8 mouse cellular contexts compared by ENCODE assay signal in the genomic region with DNA sequence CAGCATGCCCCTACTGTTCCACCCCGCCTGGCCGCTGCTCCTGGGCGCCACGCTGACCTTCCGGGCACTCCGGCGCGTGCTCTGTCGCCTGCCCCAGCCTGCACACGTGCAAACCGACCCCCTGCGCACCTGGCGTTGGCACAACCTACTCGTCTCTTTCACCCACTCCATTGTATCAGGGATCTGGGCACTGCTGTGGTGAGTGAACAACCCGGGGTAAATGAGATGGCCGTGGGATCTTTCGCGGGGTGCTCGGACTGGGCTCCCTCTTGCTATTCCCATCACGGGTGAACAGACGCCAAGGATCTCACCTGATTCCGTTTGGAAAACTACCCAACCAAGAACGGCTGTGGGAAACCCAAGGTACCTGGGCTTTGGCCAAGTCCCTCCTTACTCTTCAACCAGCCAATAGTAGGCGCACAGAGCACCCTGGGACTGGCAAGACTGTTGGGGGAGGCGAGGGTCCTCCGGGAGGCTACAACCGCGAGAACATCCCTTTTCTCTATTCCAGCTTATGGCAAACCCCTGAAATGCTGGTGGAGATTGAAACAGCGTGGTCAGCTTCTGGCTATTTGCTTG. TPM values are rescaled to one million over a fixed set of nuclear protein-coding genes. Genes with fewer than 3 reads are reported as not detected.
DNase-seq lines count a peak whose midpoint lies in the region; ATAC-seq lines count a peak whose summit lies in the region.

No protein-coding gene starts in this region.

- H3K9ac ChIP-seq in hindbrain, embryonic 15.5 days = peak overlapping the region; percentile 56
- H3K9ac ChIP-seq in limb, embryonic 12.5 days (replicated peaks) = peak overlapping the region; percentile 79
- peak overlapping the region; percentile 75 for H3K9ac ChIP-seq in midbrain, embryonic 13.5 days (replicated peaks)

- peak overlapping the region; percentile 61 for H3K4me3 ChIP-seq in forebrain, embryonic 10.5 days
- peak overlapping the region; percentile 78 for H3K4me3 ChIP-seq in hindbrain, embryonic 15.5 days
- peak overlapping the region; percentile 60 for H3K4me3 ChIP-seq in limb, embryonic 12.5 days (replicated peaks)
- peak overlapping the region; percentile 62 for H3K4me3 ChIP-seq in midbrain, embryonic 13.5 days (replicated peaks)

- ATAC-seq in hindbrain, embryonic 15.5 days (ENCODE audit: low FRiP score, low read depth) = 0 out of 2 replicates have a peak, but pooled peaks have one; percentile 1
- ATAC-seq in limb, embryonic 12.5 days (ENCODE audit: insufficient number of reproducible peaks, insufficient read depth, low FRiP score, low TSS enrichment, low read depth) = no peak
- no peak for ATAC-seq in midbrain, embryonic 13.5 days

- H3K4me2 ChIP-seq in hindbrain, embryonic 15.5 days = peak overlapping the region; percentile 87
- H3K4me2 ChIP-seq in limb, embryonic 12.5 days = peak overlapping the region; percentile 98
- H3K4me2 ChIP-seq in midbrain, embryonic 13.5 days (replicated peaks) = peak overlapping the region; percentile 82

- peaks cover 77% of the 10 kb centered on the region for H3K4me1 ChIP-seq in forebrain, embryonic 10.5 days
- H3K4me1 ChIP-seq in hindbrain, embryonic 15.5 days (replicated peaks) = peaks cover 67% of the 10 kb centered on the region
- peaks cover 49% of the 10 kb centered on the region for H3K4me1 ChIP-seq in limb, embryonic 12.5 days (replicated peaks)
- H3K4me1 ChIP-seq in midbrain, embryonic 13.5 days (replicated peaks) = peaks cover 65% of the 10 kb centered on the region

- H3K27me3 ChIP-seq in forebrain, embryonic 10.5 days (ENCODE audit: poor library complexity, severe bottlenecking) = no peaks in the 10 kb centered on the region
- H3K27me3 ChIP-seq in hindbrain, embryonic 15.5 days = no peaks in the 10 kb centered on the region
- H3K27me3 ChIP-seq in limb, embryonic 12.5 days = no peaks in the 10 kb centered on the region
- peaks cover 6% of the 10 kb centered on the region for H3K27me3 ChIP-seq in midbrain, embryonic 13.5 days

- H3K27ac ChIP-seq in forebrain, embryonic 10.5 days = peak overlapping the region; percentile 93
- H3K27ac ChIP-seq in hindbrain, embryonic 15.5 days (replicated peaks) = peak overlapping the region; percentile 89
- peak overlapping the region; percentile 97 for H3K27ac ChIP-seq in limb, embryonic 12.5 days
- peak overlapping the region; percentile 84 for H3K27ac ChIP-seq in midbrain, embryonic 13.5 days

- peaks cover 38% of the 10 kb centered on the region for H3K36me3 ChIP-seq in forebrain, embryonic 10.5 days (replicated peaks)
- peaks cover 28% of the 10 kb centered on the region for H3K36me3 ChIP-seq in hindbrain, embryonic 15.5 days
- H3K36me3 ChIP-seq in limb, embryonic 12.5 days = peaks cover 30% of the 10 kb centered on the region
- H3K36me3 ChIP-seq in midbrain, embryonic 13.5 days = peaks cover 27% of the 10 kb centered on the region

- peak; percentile 57 for DNase-seq in gastrocnemius, postnatal 10 days
- no peak for DNase-seq in gastrocnemius, postnatal 25 days
- peak; percentile 83 for DNase-seq in adrenal gland, adult 2 months
- peak; percentile 62 for DNase-seq in forebrain, embryonic 10.5 days (ENCODE audit: extremely low spot score, low spot score)
- DNase-seq in thymus, postnatal 14 days = peak; percentile 50

- under 1% methylated on average over 29 of the region's 29 CpGs for WGBS in forebrain, embryonic 10.5 days
- 3% methylated on average over 29 of the region's 29 CpGs for WGBS in hindbrain, embryonic 15.5 days
- under 1% methylated on average over 29 of the region's 29 CpGs for WGBS in limb, embryonic 12.5 days
- WGBS in midbrain, embryonic 13.5 days = 1% methylated on average over 29 of the region's 29 CpGs

- no peaks in the 10 kb centered on the region for H3K9me3 ChIP-seq in forebrain, embryonic 10.5 days
- H3K9me3 ChIP-seq in hindbrain, embryonic 15.5 days = no peaks in the 10 kb centered on the region
- H3K9me3 ChIP-seq in limb, embryonic 12.5 days = no peaks in the 10 kb centered on the region
- H3K9me3 ChIP-seq in midbrain, embryonic 13.5 days = no peaks in the 10 kb centered on the region

RNA-seq across cellular contexts. Expression of a gene that starts 2.4 kb away (rescaled TPM):
- total RNA-seq in gastrocnemius, postnatal 10 days (2021) = 10 to 100 TPM in 1 of 2 experiments, 1 to 10 TPM in 1; 7.4 to 11.9 TPM
- 1 to 10 TPM; 1.9 to 2.4 TPM for total RNA-seq in gastrocnemius, postnatal 25 days (2021)
- total RNA-seq in adrenal gland, adult 2 months (2021) = 10 to 100 TPM; 40.4 to 61.5 TPM
- 319 and 423 TPM in 2 replicates for polyA plus RNA-seq in adrenal gland, adult 2 months (2012; rRNA removed)
- polyA plus RNA-seq in forebrain, embryonic 10.5 days (2016; fragmentation: Nextera tagmentation; extraction: Ambion mirVana) = 10.0 and 11.3 TPM in 2 replicates
- 12.8 and 13.2 TPM in 2 replicates for polyA plus RNA-seq in hindbrain, embryonic 15.5 days (2015; fragmentation: Nextera tagmentation; extraction: Ambion mirVana)
- polyA plus RNA-seq in limb, embryonic 12.5 days (2016; fragmentation: Nextera tagmentation; extraction: Ambion mirVana) = 11.6 and 11.9 TPM in 2 replicates
- 5.0 and 5.9 TPM in 2 replicates for polyA plus RNA-seq in midbrain, embryonic 13.5 days (2015; fragmentation: Nextera tagmentation; extraction: Ambion mirVana)

RNA-seq across cellular contexts. Expression of a gene that starts 2.5 kb away (rescaled TPM):
- 1 to 10 TPM; 3.1 to 3.7 TPM for total RNA-seq in gastrocnemius, postnatal 10 days (2021)
- 1 to 10 TPM in 1 of 2 experiments, under 1 TPM in 1; 0.99 to 1.2 TPM for total RNA-seq in gastrocnemius, postnatal 25 days (2021)
- total RNA-seq in adrenal gland, adult 2 months (2021) = 10 to 100 TPM in 1 of 2 experiments, 1 to 10 TPM in 1; 6.5 to 12.1 TPM
- 26.7 and 30.5 TPM in 2 replicates for polyA plus RNA-seq in adrenal gland, adult 2 months (2012; rRNA removed)
- polyA plus RNA-seq in forebrain, embryonic 10.5 days (2016; fragmentation: Nextera tagmentation; extraction: Ambion mirVana) = 10.6 and 11.7 TPM in 2 replicates
- 7.5 and 8.5 TPM in 2 replicates for polyA plus RNA-seq in hindbrain, embryonic 15.5 days (2015; fragmentation: Nextera tagmentation; extraction: Ambion mirVana)
- polyA plus RNA-seq in limb, embryonic 12.5 days (2016; fragmentation: Nextera tagmentation; extraction: Ambion mirVana) = 18.3 and 20.4 TPM in 2 replicates
- polyA plus RNA-seq in midbrain, embryonic 13.5 days (2015; fragmentation: Nextera tagmentation; extraction: Ambion mirVana) = 4.7 and 5.2 TPM in 2 replicates

RNA-seq across cellular contexts. Expression of a gene that starts 4.4 kb away (rescaled TPM):
- total RNA-seq in gastrocnemius, postnatal 10 days (2021) = 1,000 to 10,000 TPM; 1,328 to 1,362 TPM
- total RNA-seq in gastrocnemius, postnatal 25 days (2021) = 100 to 1,000 TPM; 715 to 745 TPM
- total RNA-seq in adrenal gland, adult 2 months (2021) = 1,000 to 10,000 TPM; 1,792 to 2,242 TPM
- polyA plus RNA-seq in adrenal gland, adult 2 months (2012; rRNA removed) = 21.4 and 29.1 TPM in 2 replicates
- 1,073 and 1,096 TPM in 2 replicates for polyA plus RNA-seq in forebrain, embryonic 10.5 days (2016; fragmentation: Nextera tagmentation; extraction: Ambion mirVana)
- 743 and 824 TPM in 2 replicates for polyA plus RNA-seq in hindbrain, embryonic 15.5 days (2015; fragmentation: Nextera tagmentation; extraction: Ambion mirVana)
- polyA plus RNA-seq in limb, embryonic 12.5 days (2016; fragmentation: Nextera tagmentation; extraction: Ambion mirVana) = 1,381 and 1,432 TPM in 2 replicates
- 934 and 937 TPM in 2 replicates for polyA plus RNA-seq in midbrain, embryonic 13.5 days (2015; fragmentation: Nextera tagmentation; extraction: Ambion mirVana)

RNA-seq across cellular contexts. Expression of a gene that starts 9.3 kb away (rescaled TPM):
- 10 to 100 TPM; 21.7 to 25.4 TPM for total RNA-seq in gastrocnemius, postnatal 10 days (2021)
- total RNA-seq in gastrocnemius, postnatal 25 days (2021) = 1 to 10 TPM; 5.0 to 7.3 TPM
- 10 to 100 TPM; 64.7 to 99.1 TPM for total RNA-seq in adrenal gland, adult 2 months (2021)
- 240 and 334 TPM in 2 replicates for polyA plus RNA-seq in adrenal gland, adult 2 months (2012; rRNA removed)
- 70.7 and 73.3 TPM in 2 replicates for polyA plus RNA-seq in forebrain, embryonic 10.5 days (2016; fragmentation: Nextera tagmentation; extraction: Ambion mirVana)
- polyA plus RNA-seq in hindbrain, embryonic 15.5 days (2015; fragmentation: Nextera tagmentation; extraction: Ambion mirVana) = 58.0 and 65.7 TPM in 2 replicates
- polyA plus RNA-seq in limb, embryonic 12.5 days (2016; fragmentation: Nextera tagmentation; extraction: Ambion mirVana) = 149 and 157 TPM in 2 replicates
- polyA plus RNA-seq in midbrain, embryonic 13.5 days (2015; fragmentation: Nextera tagmentation; extraction: Ambion mirVana) = 42.0 and 43.4 TPM in 2 replicates

RNA-seq across cellular contexts. Expression of a gene that starts 13.6 kb away (rescaled TPM):
- total RNA-seq in gastrocnemius, postnatal 10 days (2021) = 10 to 100 TPM; 15.7 to 22.6 TPM
- 1 to 10 TPM; 2.9 to 4.0 TPM for total RNA-seq in gastrocnemius, postnatal 25 days (2021)
- total RNA-seq in adrenal gland, adult 2 months (2021) = 10 to 100 TPM; 29.8 to 31.2 TPM
- polyA plus RNA-seq in adrenal gland, adult 2 months (2012; rRNA removed) = 128 and 131 TPM in 2 replicates
- 97.6 and 104 TPM in 2 replicates for polyA plus RNA-seq in forebrain, embryonic 10.5 days (2016; fragmentation: Nextera tagmentation; extraction: Ambion mirVana)
- 98.7 and 102 TPM in 2 replicates for polyA plus RNA-seq in hindbrain, embryonic 15.5 days (2015; fragmentation: Nextera tagmentation; extraction: Ambion mirVana)
- polyA plus RNA-seq in limb, embryonic 12.5 days (2016; fragmentation: Nextera tagmentation; extraction: Ambion mirVana) = 115 and 128 TPM in 2 replicates
- polyA plus RNA-seq in midbrain, embryonic 13.5 days (2015; fragmentation: Nextera tagmentation; extraction: Ambion mirVana) = 120 and 139 TPM in 2 replicates

Comparison
In these comparisons a context has a peak if more than half of its experiments do, and no peak if none do; other contexts are left out.
1. RNA of a gene that starts 2.4 kb away (polyA plus RNA-seq): 319 to 423 TPM in adrenal gland, adult 2 months; 12.8 to 13.2 TPM in hindbrain, embryonic 15.5 days, 11.6 to 11.9 TPM in limb, embryonic 12.5 days, 10.0 to 11.3 TPM in forebrain, embryonic 10.5 days and 5.0 to 5.9 TPM in midbrain, embryonic 13.5 days; every median in the first group is over 10 times any median in the second.
2. RNA of a gene that starts 4.4 kb away (polyA plus RNA-seq): 1,381 to 1,432 TPM in limb, embryonic 12.5 days, 1,073 to 1,096 TPM in forebrain, embryonic 10.5 days, 934 to 937 TPM in midbrain, embryonic 13.5 days and 743 to 824 TPM in hindbrain, embryonic 15.5 days; 21.4 to 29.1 TPM in adrenal gland, adult 2 months; every median in the first group is over 10 times any median in the second.
3. Peak in every context shown above with its lines, with median percentiles within 50 percentile points of each other: H3K27ac ChIP-seq, H3K4me3 ChIP-seq, H3K4me2 ChIP-seq and H3K9ac ChIP-seq.